Mouse (Mus musculus): Measurements from ENCODE around the gene Igf2bp1.

The Igf2bp1 gene

GRCm38 (mm10) chr11:96007516-96008235, 1.9 kb upstream of the Igf2bp1 start:
- no peak for DNase-seq (ENCODE audit: low spot score in 2 of 2)

GRCm38 (mm10) chr11:96006852-96007515, 1.2 kb upstream of the Igf2bp1 start:
- no peak for DNase-seq (ENCODE audit: low spot score in 2 of 2)

GRCm38 (mm10) chr11:96006367-96006851, 669 bp upstream of the Igf2bp1 start:
- no peak for DNase-seq (ENCODE audit: low spot score in 2 of 2)

GRCm38 (mm10) chr11:96004793-96005402, 842 bp downstream of the Igf2bp1 start:
- DNase-seq (ENCODE audit: low spot score in 2 of 2), result no peak

GRCm38 (mm10) chr11:96003969-96004792, 1.6 kb downstream of the Igf2bp1 start:
- no peak for DNase-seq (ENCODE audit: low spot score in 2 of 2)

- DNase-seq (ENCODE audit: low spot score in 2 of 2), result no peak
Observed at GRCm38 (mm10) chr11:96003100-96003900, 2.4 kb downstream of the Igf2bp1 start.

- DNase-seq (ENCODE audit: low spot score in 2 of 2), result no peak
Observed at GRCm38 (mm10) chr11:95994151-95994550, 11.6 kb downstream of the Igf2bp1 start.

- DNase-seq (ENCODE audit: low spot score in 2 of 2), result peak in 1 of 2 experiments; percentile 13
Observed at GRCm38 (mm10) chr11:95990886-95991708, 14.6 kb downstream of the Igf2bp1 start.

- DNase-seq (ENCODE audit: low spot score in 2 of 2), result no peak
Observed at GRCm38 (mm10) chr11:95990431-95990830, 15.3 kb downstream of the Igf2bp1 start.

- DNase-seq (ENCODE audit: low spot score in 2 of 2), result no peak
Observed at GRCm38 (mm10) chr11:95989864-95990263, 15.9 kb downstream of the Igf2bp1 start.

- peak in 1 of 2 experiments; percentile 11 for DNase-seq (ENCODE audit: low spot score in 2 of 2)
Observed at GRCm38 (mm10) chr11:95988533-95988932, 17.2 kb downstream of the Igf2bp1 start.

GRCm38 (mm10) chr11:95987854-95988447, 17.8 kb downstream of the Igf2bp1 start:
- DNase-seq (ENCODE audit: low spot score in 2 of 2), result no peak

- no peak for DNase-seq (ENCODE audit: low spot score in 2 of 2)
Observed at GRCm38 (mm10) chr11:95982475-95982874, 23.3 kb downstream of the Igf2bp1 start.

- no peak for DNase-seq (ENCODE audit: low spot score in 2 of 2)
Observed at GRCm38 (mm10) chr11:95981804-95982203, 23.9 kb downstream of the Igf2bp1 start.

- no peak for DNase-seq (ENCODE audit: low spot score in 2 of 2)
Observed at GRCm38 (mm10) chr11:95980762-95981418, 24.9 kb downstream of the Igf2bp1 start.

GRCm38 (mm10) chr11:95978487-95978886, 27.3 kb downstream of the Igf2bp1 start:
- DNase-seq (ENCODE audit: low spot score in 2 of 2), result no peak

GRCm38 (mm10) chr11:95976290-95976689, 29.4 kb downstream of the Igf2bp1 start:
- DNase-seq (ENCODE audit: low spot score in 2 of 2), result no peak

GRCm38 (mm10) chr11:95975694-95976093, 30.0 kb downstream of the Igf2bp1 start:
- DNase-seq (ENCODE audit: low spot score in 2 of 2), result no peak

GRCm38 (mm10) chr11:95973187-95973586, 32.6 kb downstream of the Igf2bp1 start:
- no peak for DNase-seq (ENCODE audit: low spot score in 2 of 2)

Data from frontal cortex, postnatal 14 days (tissue).